In genomic region chr6:40236841-40237765, GRCm38 (mm10) we compare ENCODE assay signal across 9 mouse cellular contexts.
A peak's percentile ranks its signal among the peaks of the same experiment; 100 is the strongest.
DNase-seq lines count a peak whose midpoint lies in the region; ATAC-seq and TF ChIP-seq lines count a peak whose summit lies in the region.
"Had no signal": no experiment of that assay in that cellular context is flagged by ENCODE, and none has a peak within 500 bp of the region (broad histone marks: within the 10 kb centered on the region; RNA-seq: fewer than 3 reads in every experiment).

No protein-coding gene starts in this region.

- no peak overlapping the region for H3K27ac ChIP-seq in kidney, embryonic 16.5 days (ENCODE audit: low read length)
- H3K27ac ChIP-seq in ES-Bruce4 (ENCODE audit: insufficient read depth, low read length), result no peak overlapping the region
- H3K27ac ChIP-seq in forebrain, embryonic 11.5 days (ENCODE audit: low read depth, low read length), result no peak overlapping the region
- H3K27ac ChIP-seq: embryonic facial prominence, embryonic 15.5 days had no signal

- H3K4me3 ChIP-seq in kidney, embryonic 16.5 days (ENCODE audit: low read length), result no peak overlapping the region
- H3K4me3 ChIP-seq in ES-Bruce4 (ENCODE audit: low read depth, low read length), result no peak overlapping the region
- H3K4me3 ChIP-seq in forebrain, embryonic 11.5 days (ENCODE audit: low read depth, low read length), result no peak overlapping the region
- H3K4me3 ChIP-seq: embryonic facial prominence, embryonic 15.5 days had no signal

- ATAC-seq in kidney, embryonic 16.5 days (ENCODE audit: low FRiP score, low TSS enrichment), result no peak
- ATAC-seq in forebrain, embryonic 11.5 days (replicated peaks; ENCODE audit: low FRiP score), result peak; percentile 27; the same call in 1 of the 2 replicates
- 0 out of 2 replicates have a peak, but pooled peaks have one; percentile 32 for ATAC-seq in monocyte, adult 5-6 weeks (replicated peaks; ENCODE audit: insufficient number of reproducible peaks, low FRiP score, low TSS enrichment, poor library complexity, severe bottlenecking)

- H3K4me1 ChIP-seq in kidney, embryonic 16.5 days (ENCODE audit: insufficient read depth, low read length), result no peaks in the 10 kb centered on the region
- H3K4me1 ChIP-seq in ES-Bruce4 (ENCODE audit: control insufficient read depth, insufficient read depth, low read length), result no peaks in the 10 kb centered on the region
- H3K4me1 ChIP-seq in forebrain, embryonic 11.5 days (replicated peaks; ENCODE audit: control insufficient read depth, insufficient read depth, low read length), result no peaks in the 10 kb centered on the region
- H3K4me1 ChIP-seq: embryonic facial prominence, embryonic 15.5 days had no signal

- no peaks in the 10 kb centered on the region for H3K36me3 ChIP-seq in kidney, embryonic 16.5 days (ENCODE audit: insufficient read depth, low read length)
- no peaks in the 10 kb centered on the region for H3K36me3 ChIP-seq in ES-Bruce4 (ENCODE audit: control insufficient read depth, insufficient read depth, low read length, poor library complexity, severe bottlenecking)
- H3K36me3 ChIP-seq in forebrain, embryonic 11.5 days (ENCODE audit: control insufficient read depth, insufficient read depth, low read length), result no peaks in the 10 kb centered on the region
- H3K36me3 ChIP-seq: embryonic facial prominence, embryonic 15.5 days had no signal

- TF ChIP-seq POLR2A in ES-Bruce4 (IDR thresholded peaks at IDR 0.05; ENCODE audit: insufficient read depth, low read length), result no peak

- TF ChIP-seq EP300 in ES-Bruce4 (IDR thresholded peaks at IDR 0.05; ENCODE audit: insufficient read depth, low read depth, low read length), result no peak

- DNase-seq in kidney, adult 11 months, result peak; percentile 87
- DNase-seq in c-Kit-negative CD71-positive TER-119-positive erythroid progenitor cells, embryonic 14.5 days (ENCODE audit: low read depth, low spot score), result peak; percentile 8
- DNase-seq in forebrain, embryonic 11.5 days (ENCODE audit: low spot score), result peak; percentile 78
- peak; percentile 17 to 43 for DNase-seq in layer of hippocampus, postnatal 14 days (ENCODE audit: low spot score in 2 of 2)
- peak; percentile 5 to 8 for DNase-seq in urinary bladder, postnatal 36 days (ENCODE audit: low spot score in 2 of 2)

- TF ChIP-seq CTCF in ES-Bruce4 (IDR thresholded peaks at IDR 0.05; ENCODE audit: low read depth, low read length), result peak; percentile 80

- 66% methylated on average over 13 of the region's 13 CpGs for WGBS in kidney, embryonic 16.5 days
- WGBS in forebrain, embryonic 11.5 days, result 70% methylated on average over 13 of the region's 13 CpGs

- no peak overlapping the region for H3K4me2 ChIP-seq in kidney, embryonic 16.5 days (replicated peaks; ENCODE audit: low read depth, low read length)
- no peak overlapping the region for H3K4me2 ChIP-seq in forebrain, embryonic 11.5 days (ENCODE audit: low read depth, low read length, severe bottlenecking)
- H3K4me2 ChIP-seq: embryonic facial prominence, embryonic 15.5 days had no signal

- H3K9ac ChIP-seq in kidney, embryonic 16.5 days (replicated peaks; ENCODE audit: low read length), result no peak overlapping the region
- H3K9ac ChIP-seq in ES-Bruce4 (ENCODE audit: low read depth, poor library complexity, severe bottlenecking), result no peak overlapping the region
- H3K9ac ChIP-seq in forebrain, embryonic 11.5 days (ENCODE audit: low read length), result no peak overlapping the region
- H3K9ac ChIP-seq: embryonic facial prominence, embryonic 15.5 days had no signal

- no peaks in the 10 kb centered on the region for H3K9me3 ChIP-seq in kidney, embryonic 16.5 days (ENCODE audit: low read length)
- no peaks in the 10 kb centered on the region for H3K9me3 ChIP-seq in ES-Bruce4 (replicated peaks; ENCODE audit: control insufficient read depth, insufficient read depth, low read length, poor library complexity, severe bottlenecking)
- no peaks in the 10 kb centered on the region for H3K9me3 ChIP-seq in forebrain, embryonic 11.5 days (ENCODE audit: control insufficient read depth, low read length)
- H3K9me3 ChIP-seq: embryonic facial prominence, embryonic 15.5 days had no signal

- no peaks in the 10 kb centered on the region for H3K27me3 ChIP-seq in kidney, embryonic 16.5 days (ENCODE audit: insufficient read depth, low read length)
- H3K27me3 ChIP-seq in ES-Bruce4 (ENCODE audit: control insufficient read depth, insufficient read depth, low read length, poor library complexity, severe bottlenecking), result no peaks in the 10 kb centered on the region
- no peaks in the 10 kb centered on the region for H3K27me3 ChIP-seq in forebrain, embryonic 11.5 days (ENCODE audit: control insufficient read depth, insufficient read depth, low read length)
- H3K27me3 ChIP-seq: embryonic facial prominence, embryonic 15.5 days had no signal

Comparison
In these comparisons a context has a peak if more than half of its experiments do, and no peak if none do; other contexts are left out.
1. DNase-seq: peak in every context shown above with its lines; median percentile 87 in kidney, adult 11 months; 78 in forebrain, embryonic 11.5 days; 30 in layer of hippocampus, postnatal 14 days; 8 in c-Kit-negative CD71-positive TER-119-positive erythroid progenitor cells, embryonic 14.5 days; 6 in urinary bladder, postnatal 36 days.